Mouse (Mus musculus): Measurements from ENCODE around the gene Cct3. TPM values are rescaled to one million over a fixed set of nuclear protein-coding genes. Genes with fewer than 3 reads are reported as not detected.
"Not testable (repeated sequence)": the region's sequence is repeated elsewhere in the genome, so short reads cannot be mapped to it uniquely, and the experiment has no call there.

Cct3 gene
- polyA plus RNA-seq, 1 experiment from 2014 or later, result 612 TPM

- ATAC-seq, result no peak
- no peak overlapping the region for H3K27ac ChIP-seq
Observed at GRCm38 (mm10) chr3:88274002-88274401, 22.9 kb upstream of the Cct3 start.

GRCm38 (mm10) chr3:88276121-88276520, 20.8 kb upstream of the Cct3 start:
- H3K27ac ChIP-seq, result no peak overlapping the region
- no peaks in the 10 kb centered on the region for H3K27me3 ChIP-seq
- H3K36me3 ChIP-seq (ENCODE audit: poor library complexity, severe bottlenecking), result no peaks in the 10 kb centered on the region
- no peaks in the 10 kb centered on the region for H3K4me1 ChIP-seq
- H3K9ac ChIP-seq, result no peak overlapping the region
- WGBS, result 86% methylated on average over 2 of the region's 2 CpGs
- H3K4me2 ChIP-seq, result no peak overlapping the region
- H3K4me3 ChIP-seq, result no peak overlapping the region
- ATAC-seq, result no peak
- no peaks in the 10 kb centered on the region for H3K9me3 ChIP-seq (replicated peaks)

More at GRCm38 (mm10) chr3:88274002-88274401, 22.9 kb upstream of the Cct3 start:
- 91% methylated on average over 4 of the region's 4 CpGs for WGBS
- Histone ChIP-seq H3K9me3 (replicated peaks) (no peaks in the 10 kb centered on the region), H3K36me3 (ENCODE audit: poor library complexity, severe bottlenecking) (no peaks in the 10 kb centered on the region), H3K4me2 (no peak overlapping the region), H3K9ac (no peak overlapping the region), H3K4me1 (no peaks in the 10 kb centered on the region), H3K4me3 (no peak overlapping the region), H3K27me3 (no peaks in the 10 kb centered on the region)

GRCm38 (mm10) chr3:88276529-88277143, 20.3 kb upstream of the Cct3 start:
- Histone ChIP-seq H3K9ac (no peak overlapping the region), H3K4me2 (no peak overlapping the region), H3K36me3 (ENCODE audit: poor library complexity, severe bottlenecking) (no peaks in the 10 kb centered on the region), H3K9me3 (replicated peaks) (no peaks in the 10 kb centered on the region), H3K4me1 (no peaks in the 10 kb centered on the region), H3K27me3 (no peaks in the 10 kb centered on the region), H3K27ac (no peak overlapping the region), H3K4me3 (no peak overlapping the region)
- 51% methylated on average over 7 of the region's 7 CpGs for WGBS
- no peak for ATAC-seq

GRCm38 (mm10) chr3:88280035-88280434, 16.9 kb upstream of the Cct3 start:
- no peak overlapping the region for H3K4me2 ChIP-seq
- WGBS, result 94% methylated on average over 2 of the region's 2 CpGs
- no peak overlapping the region for H3K27ac ChIP-seq
- no peak overlapping the region for H3K4me3 ChIP-seq
- H3K4me1 ChIP-seq, result no peaks in the 10 kb centered on the region
- H3K9me3 ChIP-seq (replicated peaks), result no peaks in the 10 kb centered on the region
- H3K9ac ChIP-seq, result no peak overlapping the region
- ATAC-seq, result no peak
- H3K36me3 ChIP-seq (ENCODE audit: poor library complexity, severe bottlenecking), result no peaks in the 10 kb centered on the region
- no peaks in the 10 kb centered on the region for H3K27me3 ChIP-seq

GRCm38 (mm10) chr3:88281141-88281916, 15.6 kb upstream of the Cct3 start:
- H3K4me1 ChIP-seq; H3K4me2 ChIP-seq; H3K36me3 ChIP-seq (ENCODE audit: poor library complexity, severe bottlenecking); H3K9me3 ChIP-seq (replicated peaks); H3K27me3 ChIP-seq; H3K27ac ChIP-seq; H3K9ac ChIP-seq; H3K4me3 ChIP-seq; ATAC-seq: not testable (repeated sequence)
- 48% methylated on average over 11 of the region's 11 CpGs for WGBS

- H3K4me2 ChIP-seq; H3K9me3 ChIP-seq (replicated peaks); H3K4me1 ChIP-seq; H3K27me3 ChIP-seq; ATAC-seq; H3K36me3 ChIP-seq (ENCODE audit: poor library complexity, severe bottlenecking); H3K27ac ChIP-seq; H3K4me3 ChIP-seq; H3K9ac ChIP-seq: not testable (repeated sequence)
- 97% methylated on average over 14 of the region's 14 CpGs for WGBS
Observed at GRCm38 (mm10) chr3:88284815-88285564, 11.9 kb upstream of the Cct3 start.

GRCm38 (mm10) chr3:88285565-88285895, 11.4 kb upstream of the Cct3 start:
- H3K4me3 ChIP-seq; H3K27ac ChIP-seq; H3K36me3 ChIP-seq (ENCODE audit: poor library complexity, severe bottlenecking); H3K4me2 ChIP-seq; H3K9ac ChIP-seq; ATAC-seq; H3K9me3 ChIP-seq (replicated peaks); H3K4me1 ChIP-seq; H3K27me3 ChIP-seq: not testable (repeated sequence)
- no CpG with 5 or more reads among the region's 2 CpGs for WGBS

GRCm38 (mm10) chr3:88287110-88287509, 9.8 kb upstream of the Cct3 start, which contains the start of gene Gm38392:
Gene Gm38392, minus strand, starts transcription at chr3:88287210.
- Histone ChIP-seq H3K4me3 (no peak within 1 kb of the TSS), H3K36me3 (ENCODE audit: poor library complexity, severe bottlenecking) (0 out of 2 replicates have a peak, but pooled peaks cover 3% of the 10 kb centered on the region), H3K9ac (no peak within 1 kb of the TSS), H3K4me1 (no peaks in the 10 kb centered on the region), H3K27ac (no peak within 1 kb of the TSS), H3K27me3 (no peaks in the 10 kb centered on the region), H3K9me3 (replicated peaks) (no peaks in the 10 kb centered on the region), H3K4me2 (no peak within 1 kb of the TSS)
- WGBS, result 99% methylated on average over 4 of the region's 4 CpGs
- no peak for ATAC-seq

GRCm38 (mm10) chr3:88288133-88288713, 8.7 kb upstream of the Cct3 start:
- WGBS, result 70% methylated on average over 9 of the region's 10 CpGs
- not testable (repeated sequence) for ATAC-seq; H3K4me1 ChIP-seq; H3K9ac ChIP-seq; H3K4me3 ChIP-seq; H3K27me3 ChIP-seq; H3K36me3 ChIP-seq (ENCODE audit: poor library complexity, severe bottlenecking); H3K4me2 ChIP-seq; H3K27ac ChIP-seq; H3K9me3 ChIP-seq (replicated peaks)

GRCm38 (mm10) chr3:88291970-88292369, 4.9 kb upstream of the Cct3 start:
- no peaks in the 10 kb centered on the region for H3K9me3 ChIP-seq (replicated peaks)
- ATAC-seq, result no peak
- H3K4me1 ChIP-seq, result peaks cover 8% of the 10 kb centered on the region
- 37% methylated on average over 4 of the region's 4 CpGs for WGBS
- no peak overlapping the region for H3K4me3 ChIP-seq
- no peaks in the 10 kb centered on the region for H3K36me3 ChIP-seq (ENCODE audit: poor library complexity, severe bottlenecking)
- no peak overlapping the region for H3K4me2 ChIP-seq
- H3K27me3 ChIP-seq, result no peaks in the 10 kb centered on the region
- no peak overlapping the region for H3K9ac ChIP-seq
- H3K27ac ChIP-seq, result no peak overlapping the region

GRCm38 (mm10) chr3:88295272-88295671, 1.6 kb upstream of the Cct3 start:
- Histone ChIP-seq H3K4me3 (peak overlapping the region; percentile 76; the same call in 1 of the 2 replicates), H3K4me2 (peak overlapping the region; percentile 89)

GRCm38 (mm10) chr3:88296110-88296560, 781 bp upstream of the Cct3 start:
- Histone ChIP-seq H3K9me3 (replicated peaks) (no peaks in the 10 kb centered on the region), H3K27me3 (no peaks in the 10 kb centered on the region), H3K4me2 (peak overlapping the region; percentile 89), H3K27ac (peak overlapping the region; percentile 90), H3K4me3 (peak overlapping the region; percentile 76), H3K9ac (peak overlapping the region; percentile 72), H3K4me1 (peaks cover 26% of the 10 kb centered on the region), H3K36me3 (ENCODE audit: poor library complexity, severe bottlenecking) (peaks cover 23% of the 10 kb centered on the region)
- WGBS, result under 1% methylated on average over 12 of the region's 12 CpGs
- peak; percentile 32 for ATAC-seq

More at GRCm38 (mm10) chr3:88295272-88295671, 1.6 kb upstream of the Cct3 start:
- not testable (repeated sequence) for ATAC-seq; H3K9me3 ChIP-seq (replicated peaks); H3K27ac ChIP-seq; H3K27me3 ChIP-seq
- Histone ChIP-seq H3K9ac (peak overlapping the region; percentile 38; the same call in 1 of the 2 replicates), H3K36me3 (ENCODE audit: poor library complexity, severe bottlenecking) (peaks cover 15% of the 10 kb centered on the region), H3K4me1 (peaks cover 26% of the 10 kb centered on the region)
- 85% methylated on average over 1 of the region's 1 CpGs for WGBS
